Mouse (Mus musculus): ENCODE measurements around the gene Sdk2.

GRCm38 (mm10) chr11:113791357-113792215 is 275.3 kb downstream of the Sdk2 start:
- no peak for TF ChIP-seq CTCF (IDR thresholded peaks at IDR 0.05; ENCODE audit: extremely low read depth, insufficient read depth, low read length)
- TF ChIP-seq POLR2A (IDR thresholded peaks at IDR 0.05; ENCODE audit: extremely low read depth, insufficient read depth, low read length), result no peak

Measured in cortical plate, adult 2 months (tissue).